In genomic region chr9:69160818-69161217, GRCm38 (mm10) we compare ENCODE assay signal across 20 mouse cellular contexts.
A peak's percentile ranks its signal among the peaks of the same experiment; 100 is the strongest.
DNase-seq lines count a peak whose midpoint lies in the region; ATAC-seq and TF ChIP-seq lines count a peak whose summit lies in the region.
"Had no signal": no experiment of that assay in that cellular context is flagged by ENCODE, and none has a peak within 500 bp of the region (broad histone marks: within the 10 kb centered on the region; RNA-seq: fewer than 3 reads in every experiment).

No protein-coding gene starts in this region.

- no peaks in the 10 kb centered on the region for H3K27me3 ChIP-seq in hindbrain, postnatal 0 days (ENCODE audit: insufficient read depth, low read length)
- H3K27me3 ChIP-seq in hindbrain, embryonic 13.5 days: no peaks in the 10 kb centered on the region
- H3K27me3 ChIP-seq in lung, embryonic 14.5 days (ENCODE audit: insufficient read depth, low read length): no peaks in the 10 kb centered on the region
- H3K27me3 ChIP-seq: embryonic facial prominence, embryonic 15.5 days; kidney, embryonic 15.5 days; neural tube, embryonic 12.5 days had no signal

- TF ChIP-seq CTCF in hindbrain, postnatal 0 days (IDR thresholded peaks at IDR 0.05; ENCODE audit: low read depth): peak; percentile 27; the same call in 1 of the 2 replicates
- peak; percentile 36 for TF ChIP-seq CTCF in lung, embryonic 14.5 days (IDR thresholded peaks at IDR 0.05; ENCODE audit: low read depth)
- peak; percentile 37; the same call in 1 of the 2 replicates for TF ChIP-seq CTCF in brain, embryonic 14.5 days (IDR thresholded peaks at IDR 0.05; ENCODE audit: borderline replicate concordance, extremely low read depth, insufficient read depth, insufficient read length)

- 90% methylated on average over 5 of the region's 5 CpGs for WGBS in hindbrain, postnatal 0 days
- 92% methylated on average over 5 of the region's 5 CpGs for WGBS in hindbrain, embryonic 13.5 days
- WGBS in lung, embryonic 14.5 days: 87% methylated on average over 5 of the region's 5 CpGs

- TF ChIP-seq POLR2A in brain, embryonic 14.5 days (IDR thresholded peaks at IDR 0.05; ENCODE audit: borderline replicate concordance, extremely low read depth, insufficient read depth, insufficient read length, poor library complexity, severe bottlenecking): no peak

- no peak overlapping the region for H3K9ac ChIP-seq in hindbrain, postnatal 0 days (replicated peaks; ENCODE audit: low read length)
- no peak overlapping the region for H3K9ac ChIP-seq in hindbrain, embryonic 13.5 days
- H3K9ac ChIP-seq in lung, embryonic 14.5 days: no peak overlapping the region
- H3K9ac ChIP-seq: embryonic facial prominence, embryonic 15.5 days; hindbrain, embryonic 14.5 days; kidney, embryonic 15.5 days; neural tube, embryonic 12.5 days had no signal

- H3K27ac ChIP-seq in hindbrain, postnatal 0 days: no peak overlapping the region
- no peak overlapping the region for H3K27ac ChIP-seq in hindbrain, embryonic 13.5 days
- no peak overlapping the region for H3K27ac ChIP-seq in lung, embryonic 14.5 days (ENCODE audit: low read depth)
- H3K27ac ChIP-seq: embryonic facial prominence, embryonic 15.5 days; hindbrain, embryonic 14.5 days; kidney, embryonic 15.5 days; neural tube, embryonic 12.5 days had no signal

- no peaks in the 10 kb centered on the region for H3K4me1 ChIP-seq in hindbrain, postnatal 0 days (ENCODE audit: insufficient read depth, low read length)
- H3K4me1 ChIP-seq in hindbrain, embryonic 13.5 days (replicated peaks): no peaks in the 10 kb centered on the region
- H3K4me1 ChIP-seq in lung, embryonic 14.5 days (ENCODE audit: insufficient read depth): peaks cover 12% of the 10 kb centered on the region
- H3K4me1 ChIP-seq: embryonic facial prominence, embryonic 15.5 days; neural tube, embryonic 12.5 days had no signal

- no peaks in the 10 kb centered on the region for H3K9me3 ChIP-seq in hindbrain, postnatal 0 days (ENCODE audit: low read length)
- no peaks in the 10 kb centered on the region for H3K9me3 ChIP-seq in hindbrain, embryonic 13.5 days
- no peaks in the 10 kb centered on the region for H3K9me3 ChIP-seq in lung, embryonic 14.5 days (ENCODE audit: low read depth, low read length)
- H3K9me3 ChIP-seq: embryonic facial prominence, embryonic 15.5 days; kidney, embryonic 15.5 days; neural tube, embryonic 12.5 days had no signal

- H3K4me2 ChIP-seq in hindbrain, postnatal 0 days (ENCODE audit: low read depth, low read length): no peak overlapping the region
- H3K4me2 ChIP-seq in hindbrain, embryonic 13.5 days: no peak overlapping the region
- H3K4me2 ChIP-seq in lung, embryonic 14.5 days: no peak overlapping the region
- H3K4me2 ChIP-seq: embryonic facial prominence, embryonic 15.5 days; hindbrain, embryonic 14.5 days; kidney, embryonic 15.5 days; neural tube, embryonic 12.5 days had no signal

- no peak overlapping the region for H3K4me3 ChIP-seq in hindbrain, postnatal 0 days (ENCODE audit: low read length)
- no peak overlapping the region for H3K4me3 ChIP-seq in hindbrain, embryonic 13.5 days
- no peak overlapping the region for H3K4me3 ChIP-seq in lung, embryonic 14.5 days (ENCODE audit: low read depth, low read length)
- H3K4me3 ChIP-seq: embryonic facial prominence, embryonic 15.5 days; kidney, embryonic 15.5 days; neural tube, embryonic 12.5 days had no signal

- no peak for ATAC-seq in hindbrain, postnatal 0 days
- ATAC-seq in hindbrain, embryonic 13.5 days (ENCODE audit: low FRiP score): no peak
- ATAC-seq in lung, embryonic 14.5 days (ENCODE audit: insufficient read depth): no peak
- ATAC-seq: forebrain, embryonic 14.5 days; midbrain, embryonic 16.5 days had no signal

- DNase-seq in hindbrain, postnatal 0 days (ENCODE audit: low spot score): no peak
- DNase-seq in lung, embryonic 14.5 days: no peak
- no peak for DNase-seq in lung, postnatal 14 days
- DNase-seq in ES-CJ7 (ENCODE audit: low read depth, low spot score): peak; percentile 69
- DNase-seq in brain, embryonic 14.5 days (ENCODE audit: low read depth): no peak
- no peak for DNase-seq in urinary bladder, postnatal 10 days (ENCODE audit: low spot score)
- no peak for DNase-seq in retina, postnatal 1 day
- DNase-seq: adrenal gland, postnatal 10 days; cerebellum, adult 8-10 months; heart, adult 11 months; lung, postnatal 4 days; right cerebral cortex, postnatal 4 days; thymus, postnatal 25 days had no signal

- H3K36me3 ChIP-seq in hindbrain, postnatal 0 days (ENCODE audit: insufficient read depth, low read length): no peaks in the 10 kb centered on the region
- no peaks in the 10 kb centered on the region for H3K36me3 ChIP-seq in hindbrain, embryonic 13.5 days
- H3K36me3 ChIP-seq in lung, embryonic 14.5 days (ENCODE audit: insufficient read depth): no peaks in the 10 kb centered on the region
- H3K36me3 ChIP-seq: embryonic facial prominence, embryonic 15.5 days; kidney, embryonic 15.5 days; neural tube, embryonic 12.5 days had no signal
